Mouse (Mus musculus): ENCODE measurements at regions not wholly inside any gene's neighbourhood (a gene's known extent, or its start where the extent isn't known, plus 50 kb on each side); places are given as distances from the start of the nearest gene placed in this dataset.

GRCm38 (mm10) chr8:25389371-25389855 lies 565.2 kb upstream of the Adam5 start:
- peak; percentile 28 for DNase-seq

GRCm38 (mm10) chr8:25388811-25389210 lies 564.6 kb upstream of the Adam5 start:
- DNase-seq: peak; percentile 76

GRCm38 (mm10) chr8:25385186-25385585 lies 561.0 kb upstream of the Adam5 start:
- no peak for DNase-seq

- DNase-seq: no peak
These were observed 560.4 kb upstream of the Adam5 start for GRCm38 (mm10) chr8:25384591-25384990.

- DNase-seq: no peak
These were observed 549.1 kb upstream of the Adam5 start for GRCm38 (mm10) chr8:25373276-25373675.

- DNase-seq: no peak
These were observed 546.8 kb upstream of the Adam5 start for GRCm38 (mm10) chr8:25370947-25371346.

- DNase-seq: no peak
These were observed 545.2 kb upstream of the Adam5 start for GRCm38 (mm10) chr8:25369331-25369730.

GRCm38 (mm10) chr8:25368561-25369091 lies 544.5 kb upstream of the Adam5 start:
- peak; percentile 31 for DNase-seq

GRCm38 (mm10) chr8:25367806-25368549 lies 543.8 kb upstream of the Adam5 start:
- DNase-seq: no peak

GRCm38 (mm10) chr8:25366181-25366580 lies 542.0 kb upstream of the Adam5 start:
- peak; percentile 79 for DNase-seq

GRCm38 (mm10) chr8:25362656-25363055 lies 538.5 kb upstream of the Adam5 start:
- DNase-seq: no peak

GRCm38 (mm10) chr8:25362146-25362545 lies 538.0 kb upstream of the Adam5 start:
- DNase-seq: no peak

- DNase-seq: no peak
These were observed 537.3 kb upstream of the Adam5 start for GRCm38 (mm10) chr8:25361420-25361819.

- DNase-seq: peak; percentile 55
These were observed 534.5 kb upstream of the Adam5 start for GRCm38 (mm10) chr8:25358539-25359165.

- DNase-seq: no peak
These were observed 529.9 kb upstream of the Adam5 start for GRCm38 (mm10) chr8:25353822-25354770.

GRCm38 (mm10) chr8:25353405-25353804 lies 529.2 kb upstream of the Adam5 start:
- no peak for DNase-seq

GRCm38 (mm10) chr8:25348003-25348683 lies 524.0 kb upstream of the Adam5 start:
- no peak for DNase-seq

GRCm38 (mm10) chr8:25343160-25343602 lies 519.0 kb upstream of the Adam5 start:
- no peak for DNase-seq

- no peak for DNase-seq
These were observed 518.3 kb upstream of the Adam5 start for GRCm38 (mm10) chr8:25342501-25342900.

GRCm38 (mm10) chr8:25341225-25341624 lies 517.1 kb upstream of the Adam5 start:
- no peak for DNase-seq

GRCm38 (mm10) chr8:25340729-25341128 lies 516.6 kb upstream of the Adam5 start:
- no peak for DNase-seq

GRCm38 (mm10) chr8:25332120-25332607 lies 508.0 kb upstream of the Adam5 start:
- no peak for DNase-seq

All from right cerebral cortex, adult 18-20 months (tissue).